14 mouse cellular contexts compared by ENCODE assay signal in the genomic region with DNA sequence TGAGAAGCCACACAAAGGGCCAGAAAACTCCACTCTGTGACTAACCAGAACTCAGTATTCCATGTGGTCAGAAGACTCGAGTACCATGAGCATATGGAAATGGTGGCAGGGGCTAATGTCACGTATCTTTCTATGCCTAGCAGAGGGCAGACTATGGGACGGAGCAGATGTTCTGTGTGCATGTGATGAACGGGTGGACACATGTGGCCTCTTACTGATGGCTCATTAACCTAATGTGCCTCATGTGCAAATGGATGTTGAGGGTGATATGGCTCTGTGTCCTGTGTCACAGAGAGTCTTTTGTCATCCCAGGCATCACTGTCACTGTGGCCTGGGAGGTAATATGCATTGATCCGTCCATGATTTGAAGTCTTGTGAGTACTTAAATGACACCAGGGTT.
"Had no signal": no experiment of that assay in that cellular context is flagged by ENCODE, and none has a peak within 500 bp of the region (broad histone marks: within the 10 kb centered on the region; RNA-seq: fewer than 3 reads in every experiment).

No protein-coding gene starts in this region.

- H3K27ac ChIP-seq: kidney, embryonic 15.5 days; limb, embryonic 10.5 days; liver, embryonic 15.5 days; midbrain, embryonic 10.5 days had no signal

- ATAC-seq: lung, postnatal 0 days; midbrain, embryonic 16.5 days had no signal

- H3K9ac ChIP-seq: kidney, embryonic 15.5 days; liver, embryonic 15.5 days had no signal

- H3K27me3 ChIP-seq: kidney, embryonic 15.5 days; liver, embryonic 15.5 days had no signal

- H3K4me3 ChIP-seq: kidney, embryonic 15.5 days; limb, embryonic 10.5 days; liver, embryonic 15.5 days; midbrain, embryonic 10.5 days had no signal

- H3K36me3 ChIP-seq: kidney, embryonic 15.5 days; limb, embryonic 10.5 days; liver, embryonic 15.5 days; midbrain, embryonic 10.5 days had no signal

- H3K4me2 ChIP-seq: kidney, embryonic 15.5 days; liver, embryonic 11.5 days; liver, embryonic 15.5 days had no signal

- H3K4me1 ChIP-seq: kidney, embryonic 15.5 days; liver, embryonic 15.5 days had no signal

- DNase-seq: kidney, adult 2 months; kidney, postnatal 14 days; lung, adult 2 months; lung, postnatal 36 days; spleen, adult 18-20 months; thymus, adult 18-20 months; thymus, postnatal 14 days had no signal

- H3K9me3 ChIP-seq: kidney, embryonic 15.5 days; limb, embryonic 10.5 days; liver, embryonic 15.5 days; midbrain, embryonic 10.5 days had no signal
